Mouse (Mus musculus): ENCODE results near the gene AW822073. TPM values are rescaled to one million over a fixed set of nuclear protein-coding genes. Genes with fewer than 3 reads are reported as not detected.
"Not testable (repeated sequence)": the region's sequence is repeated elsewhere in the genome, so short reads cannot be mapped to it uniquely, and the experiment has no call there.

The AW822073 gene
- total and polyA plus RNA-seq, 2 experiments from 2014 or later: not detected

DNA sequence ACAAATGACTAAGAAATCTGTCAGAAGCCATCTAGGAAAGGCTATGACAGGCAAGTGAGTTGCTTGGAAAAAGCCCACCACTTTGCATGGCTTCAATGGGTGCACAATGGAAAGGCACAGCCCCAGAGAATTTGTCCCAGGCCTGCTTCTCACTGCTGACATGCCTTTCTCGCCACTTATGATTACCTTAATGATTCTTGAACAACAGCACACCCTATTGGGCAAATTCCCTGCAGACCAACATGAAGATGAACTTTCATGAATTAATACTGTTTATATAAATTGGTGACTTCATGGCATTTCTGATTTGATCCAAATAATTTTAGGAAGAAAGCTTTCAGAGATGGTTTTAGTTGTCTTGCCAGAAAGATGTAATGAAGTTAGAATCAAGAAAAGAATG, 24.8 kb upstream of the AW822073 start:
- Histone ChIP-seq H3K4me2 (ENCODE audit: low read depth, low read length) (no peak overlapping the region), H3K36me3 (replicated peaks; ENCODE audit: control insufficient read depth, insufficient read depth, low read length) (no peaks in the 10 kb centered on the region), H3K27me3 (ENCODE audit: control insufficient read depth, insufficient read depth, low read length) (no peaks in the 10 kb centered on the region), H3K27ac (ENCODE audit: low read depth) (no peak overlapping the region), H3K4me3 (ENCODE audit: low read depth, low read length) (no peak overlapping the region), H3K9me3 (replicated peaks; ENCODE audit: control insufficient read depth, low read length) (no peaks in the 10 kb centered on the region), H3K9ac (replicated peaks; ENCODE audit: low read depth, low read length) (no peak overlapping the region), H3K4me1 (ENCODE audit: control insufficient read depth, insufficient read depth) (peaks cover 3% of the 10 kb centered on the region; the same call in 1 of the 2 replicates)
- no peak for TF ChIP-seq EP300 (IDR thresholded peaks at IDR 0.05; ENCODE audit: low read depth)
- 0 out of 2 replicates have a peak, but pooled peaks have one; percentile 1 for TF ChIP-seq CTCF (IDR thresholded peaks at IDR 0.05; ENCODE audit: low read depth)
- ATAC-seq (ENCODE audit: insufficient read depth, low read depth) (no peak), DNase-seq (ENCODE audit: low spot score) (no peak)
- whole genome bisulfite sequencing: 28% methylated on average over 1 of the region's 1 CpGs

DNA sequence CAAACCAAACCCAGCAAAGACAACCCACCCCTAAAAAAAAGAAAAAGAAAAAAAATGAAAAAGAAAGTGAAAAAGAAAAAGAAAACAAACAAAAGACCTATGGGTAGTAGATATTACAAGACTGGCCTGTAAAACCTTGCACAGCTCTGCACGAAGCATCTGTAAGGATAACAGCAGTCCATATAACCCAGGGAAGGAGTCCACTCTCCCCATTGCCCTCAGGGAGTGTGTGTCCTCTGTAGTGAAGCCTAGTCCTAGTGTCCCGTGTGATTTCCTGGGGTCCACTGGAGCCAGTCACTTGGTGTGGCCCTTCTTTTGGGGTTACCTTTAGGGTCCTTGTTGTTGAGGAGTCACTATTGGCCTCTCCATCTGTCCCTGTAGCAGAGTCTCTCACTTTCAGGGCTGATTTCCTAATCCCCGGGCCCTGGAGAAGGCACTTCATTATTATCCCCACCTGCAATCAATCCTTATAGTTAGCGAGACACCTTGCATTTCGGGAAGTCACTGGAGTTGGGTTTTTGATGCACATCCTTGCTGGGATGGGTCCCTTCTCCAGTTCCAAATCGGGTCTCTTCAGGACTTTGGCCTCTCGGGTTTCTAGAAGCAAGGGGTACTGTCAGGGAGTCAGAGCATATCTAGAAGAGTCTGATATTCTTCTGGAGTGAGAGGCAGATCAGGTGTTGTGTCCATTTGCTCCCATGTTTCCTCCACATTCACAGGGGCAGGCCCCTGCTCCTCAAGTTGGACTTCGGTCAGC, 14.4 kb upstream of the AW822073 start:
- not testable (repeated sequence) for H3K27me3 ChIP-seq (ENCODE audit: control insufficient read depth, insufficient read depth, low read length); DNase-seq (ENCODE audit: low spot score); H3K27ac ChIP-seq (ENCODE audit: low read depth); H3K9ac ChIP-seq (replicated peaks; ENCODE audit: low read depth, low read length); H3K9me3 ChIP-seq (replicated peaks; ENCODE audit: control insufficient read depth, low read length); H3K4me3 ChIP-seq (ENCODE audit: low read depth, low read length); H3K36me3 ChIP-seq (replicated peaks; ENCODE audit: control insufficient read depth, insufficient read depth, low read length); H3K4me2 ChIP-seq (ENCODE audit: low read depth, low read length); H3K4me1 ChIP-seq (ENCODE audit: control insufficient read depth, insufficient read depth)
- 69% methylated on average over 7 of the region's 8 CpGs for WGBS
- ATAC-seq (ENCODE audit: insufficient read depth, low read depth): peak; percentile 78

GRCm38 (mm10) chr10:58236613-58237012, 11.9 kb upstream of the AW822073 start, which contains the start of gene Gm4981:
TSS of gene Gm4981 (minus strand) at chr10:58236701.
- ATAC-seq (ENCODE audit: insufficient read depth, low read depth) (no peak), DNase-seq (ENCODE audit: low spot score) (no peak)
- Histone ChIP-seq H3K27me3 (ENCODE audit: control insufficient read depth, insufficient read depth, low read length) (no peaks in the 10 kb centered on the region), H3K27ac (ENCODE audit: low read depth) (no peak within 1 kb of the TSS), H3K4me1 (ENCODE audit: control insufficient read depth, insufficient read depth) (no peaks in the 10 kb centered on the region), H3K9me3 (replicated peaks; ENCODE audit: control insufficient read depth, low read length) (peaks cover 10% of the 10 kb centered on the region), H3K9ac (replicated peaks; ENCODE audit: low read depth, low read length) (no peak within 1 kb of the TSS), H3K36me3 (replicated peaks; ENCODE audit: control insufficient read depth, insufficient read depth, low read length) (no peaks in the 10 kb centered on the region), H3K4me2 (ENCODE audit: low read depth, low read length) (no peak within 1 kb of the TSS), H3K4me3 (ENCODE audit: low read depth, low read length) (no peak within 1 kb of the TSS)
- 76% methylated on average over 10 of the region's 10 CpGs for WGBS
- TF ChIP-seq CTCF (IDR thresholded peaks at IDR 0.05; ENCODE audit: low read depth) (no peak), EP300 (IDR thresholded peaks at IDR 0.05; ENCODE audit: low read depth) (no peak)

- not testable (repeated sequence) for DNase-seq (ENCODE audit: low spot score); H3K4me3 ChIP-seq (ENCODE audit: low read depth, low read length); H3K9ac ChIP-seq (replicated peaks; ENCODE audit: low read depth, low read length); H3K27me3 ChIP-seq (ENCODE audit: control insufficient read depth, insufficient read depth, low read length); H3K36me3 ChIP-seq (replicated peaks; ENCODE audit: control insufficient read depth, insufficient read depth, low read length); H3K27ac ChIP-seq (ENCODE audit: low read depth); H3K4me2 ChIP-seq (ENCODE audit: low read depth, low read length); ATAC-seq (ENCODE audit: insufficient read depth, low read depth); H3K4me1 ChIP-seq (ENCODE audit: control insufficient read depth, insufficient read depth)
- H3K9me3 ChIP-seq (replicated peaks; ENCODE audit: control insufficient read depth, low read length): peaks cover 11% of the 10 kb centered on the region
- 63% methylated on average over 4 of the region's 4 CpGs for WGBS
These were observed 10.3 kb upstream of the AW822073 start for GRCm38 (mm10) chr10:58234985-58235384.

GRCm38 (mm10) chr10:58233740-58234121, 9.0 kb upstream of the AW822073 start:
- ATAC-seq (ENCODE audit: insufficient read depth, low read depth): not testable (repeated sequence)

GRCm38 (mm10) chr10:58233054-58233739, 8.5 kb upstream of the AW822073 start:
- not testable (repeated sequence) for H3K27me3 ChIP-seq (ENCODE audit: control insufficient read depth, insufficient read depth, low read length); DNase-seq (ENCODE audit: low spot score); H3K4me3 ChIP-seq (ENCODE audit: low read depth, low read length); H3K4me2 ChIP-seq (ENCODE audit: low read depth, low read length); H3K9ac ChIP-seq (replicated peaks; ENCODE audit: low read depth, low read length); H3K4me1 ChIP-seq (ENCODE audit: control insufficient read depth, insufficient read depth); H3K36me3 ChIP-seq (replicated peaks; ENCODE audit: control insufficient read depth, insufficient read depth, low read length); H3K27ac ChIP-seq (ENCODE audit: low read depth)
- WGBS: 70% methylated on average over 9 of the region's 10 CpGs
- peak; percentile 54 for ATAC-seq (ENCODE audit: insufficient read depth, low read depth)
- peaks cover 11% of the 10 kb centered on the region for H3K9me3 ChIP-seq (replicated peaks; ENCODE audit: control insufficient read depth, low read length)

More at GRCm38 (mm10) chr10:58233740-58234121, 9.0 kb upstream of the AW822073 start:
- not testable (repeated sequence) for H3K27me3 ChIP-seq (ENCODE audit: control insufficient read depth, insufficient read depth, low read length); DNase-seq (ENCODE audit: low spot score); H3K9ac ChIP-seq (replicated peaks; ENCODE audit: low read depth, low read length); H3K4me3 ChIP-seq (ENCODE audit: low read depth, low read length); H3K4me2 ChIP-seq (ENCODE audit: low read depth, low read length); H3K27ac ChIP-seq (ENCODE audit: low read depth); H3K36me3 ChIP-seq (replicated peaks; ENCODE audit: control insufficient read depth, insufficient read depth, low read length); H3K4me1 ChIP-seq (ENCODE audit: control insufficient read depth, insufficient read depth)
- peaks cover 11% of the 10 kb centered on the region for H3K9me3 ChIP-seq (replicated peaks; ENCODE audit: control insufficient read depth, low read length)

DNA sequence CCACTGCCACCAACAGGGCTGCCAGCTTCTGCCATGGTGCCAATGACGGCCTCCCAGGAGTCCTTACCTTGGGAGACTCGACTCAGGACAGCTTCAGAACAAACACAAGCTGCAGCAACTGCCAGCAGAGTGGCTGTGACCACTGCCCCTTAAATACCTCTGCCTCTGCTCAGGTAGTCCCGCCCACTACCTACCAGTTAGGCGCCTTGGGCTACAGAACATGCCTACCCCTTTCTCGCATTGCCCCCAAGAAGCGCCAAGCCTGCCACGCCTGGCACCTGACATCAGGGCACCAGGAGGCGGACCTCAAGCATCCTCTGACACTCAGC, 7.9 kb upstream of the AW822073 start, which contains the start of gene Duxf3:
Gene Duxf3, minus strand, starts transcription at position 35 of the 329 bp plus-strand sequence.
- 70% methylated on average over 7 of the region's 8 CpGs for WGBS
- H3K9ac ChIP-seq (replicated peaks; ENCODE audit: low read depth, low read length); H3K4me2 ChIP-seq (ENCODE audit: low read depth, low read length); DNase-seq (ENCODE audit: low spot score); H3K36me3 ChIP-seq (replicated peaks; ENCODE audit: control insufficient read depth, insufficient read depth, low read length); H3K4me1 ChIP-seq (ENCODE audit: control insufficient read depth, insufficient read depth); H3K27ac ChIP-seq (ENCODE audit: low read depth); H3K27me3 ChIP-seq (ENCODE audit: control insufficient read depth, insufficient read depth, low read length); H3K4me3 ChIP-seq (ENCODE audit: low read depth, low read length): not testable (repeated sequence)
- peak; percentile 36; the same call in 1 of the 2 replicates for ATAC-seq (ENCODE audit: insufficient read depth, low read depth)
- H3K9me3 ChIP-seq (replicated peaks; ENCODE audit: control insufficient read depth, low read length): peaks cover 11% of the 10 kb centered on the region

DNA sequence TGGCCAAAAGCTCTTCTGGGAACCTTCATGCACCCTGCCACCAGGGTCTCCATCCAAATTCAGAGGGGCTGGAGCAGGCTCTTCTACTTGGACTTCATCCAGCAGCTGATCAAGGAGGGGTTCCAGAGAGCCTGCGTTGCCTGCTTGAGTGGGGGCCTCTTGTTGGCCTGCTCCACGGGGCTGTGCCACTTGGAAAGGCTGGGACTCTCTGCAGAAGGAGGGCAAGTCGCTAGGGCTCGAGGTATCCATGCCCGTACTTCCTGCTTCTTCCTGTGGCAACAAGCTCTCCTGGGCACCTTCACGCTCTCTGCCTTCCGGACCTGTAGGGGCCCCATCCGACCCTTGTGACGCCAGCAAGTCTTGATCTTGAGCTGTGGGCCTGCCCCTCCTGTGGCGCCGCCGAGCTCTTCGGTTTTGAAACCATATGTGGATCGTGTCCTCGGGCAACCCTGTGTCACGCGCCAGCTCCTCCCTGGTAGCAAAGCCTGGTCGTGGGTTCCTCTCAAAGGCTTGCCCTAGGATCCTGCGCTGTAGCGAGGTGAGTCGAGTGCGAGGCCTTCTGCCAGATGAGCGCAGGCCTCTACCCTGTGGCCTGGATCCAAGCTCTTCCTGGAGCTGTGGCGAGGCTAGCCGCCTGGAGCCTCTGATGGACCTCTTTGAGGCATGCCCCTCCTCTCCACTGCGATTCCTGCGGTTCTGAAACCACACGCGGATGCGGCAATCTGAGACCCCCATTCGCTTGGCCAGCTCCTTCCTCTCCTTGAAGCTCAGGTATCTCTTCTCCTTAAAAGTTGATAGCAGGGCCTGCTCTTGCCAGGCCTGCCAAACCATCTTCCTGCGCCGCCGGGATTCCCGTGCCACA, 7.3 kb upstream of the AW822073 start:
- peak; percentile 76 for ATAC-seq (ENCODE audit: insufficient read depth, low read depth)
- DNase-seq (ENCODE audit: low spot score); H3K4me3 ChIP-seq (ENCODE audit: low read depth, low read length); H3K4me1 ChIP-seq (ENCODE audit: control insufficient read depth, insufficient read depth); H3K36me3 ChIP-seq (replicated peaks; ENCODE audit: control insufficient read depth, insufficient read depth, low read length); H3K4me2 ChIP-seq (ENCODE audit: low read depth, low read length); H3K27me3 ChIP-seq (ENCODE audit: control insufficient read depth, insufficient read depth, low read length); H3K9ac ChIP-seq (replicated peaks; ENCODE audit: low read depth, low read length); H3K27ac ChIP-seq (ENCODE audit: low read depth): not testable (repeated sequence)
- H3K9me3 ChIP-seq (replicated peaks; ENCODE audit: control insufficient read depth, low read length): peaks cover 11% of the 10 kb centered on the region
- WGBS: 83% methylated on average over 30 of the region's 35 CpGs

Data from heart, postnatal 0 days (tissue).